Mouse (Mus musculus): Measurements from ENCODE around the gene Nmur1. TPM values are rescaled to one million over a fixed set of nuclear protein-coding genes. Genes with fewer than 3 reads are reported as not detected.

Gene Nmur1
- polyA plus RNA-seq, 1 experiment, result 11.7 TPM

- Histone ChIP-seq H3K36me3 (ENCODE audit: control insufficient read depth, insufficient read depth, low read length) (no peaks in the 10 kb centered on the region), H3K4me3 (ENCODE audit: control insufficient read depth, low read depth, low read length) (no peak overlapping the region)
- TF ChIP-seq CTCF (IDR thresholded peaks at IDR 0.05; ENCODE audit: control insufficient read depth, insufficient read depth, insufficient replicate concordance, low read depth, low read length) (no peak), POLR2A (IDR thresholded peaks at IDR 0.05; ENCODE audit: control insufficient read depth, low read depth, low read length) (no peak)
Observed at GRCm38 (mm10) chr1:86408515-86408914, 17.5 kb downstream of the Nmur1 start.

DNA sequence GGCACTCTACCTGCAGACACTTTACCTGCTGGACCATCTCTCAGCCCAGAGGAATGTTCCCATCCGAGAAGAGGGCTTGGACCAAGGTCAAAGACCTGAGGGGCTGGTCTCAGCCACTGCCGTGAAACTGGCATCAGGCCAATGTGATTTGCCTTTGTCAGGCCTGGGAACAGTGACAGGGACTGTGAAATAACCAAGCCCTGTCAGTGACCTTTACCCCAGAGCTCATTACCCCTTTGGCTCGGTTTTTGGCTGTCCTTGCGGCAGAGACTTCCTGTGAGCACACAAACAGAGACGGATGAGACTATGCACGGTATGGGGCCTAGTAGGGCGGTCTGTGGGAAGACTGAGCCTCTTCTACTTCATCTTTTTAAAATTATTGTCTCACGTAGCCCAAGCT, 19.1 kb downstream of the Nmur1 start:
- H3K27me3 ChIP-seq (ENCODE audit: control insufficient read depth, insufficient read depth, low read length), result no peaks in the 10 kb centered on the region
- H3K4me1 ChIP-seq (ENCODE audit: control insufficient read depth, insufficient read depth, low read length), result no peaks in the 10 kb centered on the region
- H3K36me3 ChIP-seq (ENCODE audit: control insufficient read depth, insufficient read depth, low read length), result no peaks in the 10 kb centered on the region
- H3K27ac ChIP-seq (ENCODE audit: control insufficient read depth, insufficient read depth, low read depth, low read length), result no peak overlapping the region
- TF ChIP-seq CTCF (IDR thresholded peaks at IDR 0.05; ENCODE audit: control insufficient read depth, insufficient read depth, insufficient replicate concordance, low read depth, low read length) (no peak), POLR2A (IDR thresholded peaks at IDR 0.05; ENCODE audit: control insufficient read depth, low read depth, low read length) (no peak)
- no peak overlapping the region for H3K4me3 ChIP-seq (ENCODE audit: control insufficient read depth, low read depth, low read length)

More at GRCm38 (mm10) chr1:86408515-86408914, 17.5 kb downstream of the Nmur1 start:
- H3K4me1 ChIP-seq (ENCODE audit: control insufficient read depth, insufficient read depth, low read length), result no peaks in the 10 kb centered on the region
- no peaks in the 10 kb centered on the region for H3K27me3 ChIP-seq (ENCODE audit: control insufficient read depth, insufficient read depth, low read length)
- no peak overlapping the region for H3K27ac ChIP-seq (ENCODE audit: control insufficient read depth, insufficient read depth, low read depth, low read length)

DNA sequence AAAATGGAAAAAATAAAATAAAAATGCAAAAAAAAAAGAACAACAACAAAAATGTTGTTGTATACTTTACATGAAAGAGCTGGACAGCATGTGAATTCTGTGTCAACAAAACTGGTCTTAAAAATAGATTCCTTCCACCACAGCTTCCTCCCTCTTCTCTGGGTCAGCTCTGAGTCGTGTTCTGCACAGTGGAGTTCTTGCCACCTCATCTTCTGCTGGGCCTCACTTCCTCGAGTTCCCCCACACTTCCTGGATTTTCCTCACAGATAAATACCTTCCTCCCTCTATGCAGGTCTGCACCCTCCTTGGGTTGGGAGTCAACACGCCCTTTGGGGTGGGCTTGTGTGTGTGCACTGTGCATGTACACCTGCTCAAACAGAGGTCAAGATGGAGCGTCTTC, 19.7 kb downstream of the Nmur1 start:
- no peaks in the 10 kb centered on the region for H3K27me3 ChIP-seq (ENCODE audit: control insufficient read depth, insufficient read depth, low read length)
- no peak for TF ChIP-seq CTCF (IDR thresholded peaks at IDR 0.05; ENCODE audit: control insufficient read depth, insufficient read depth, insufficient replicate concordance, low read depth, low read length)
- H3K4me3 ChIP-seq (ENCODE audit: control insufficient read depth, low read depth, low read length), result no peak overlapping the region
- no peaks in the 10 kb centered on the region for H3K36me3 ChIP-seq (ENCODE audit: control insufficient read depth, insufficient read depth, low read length)
- no peak overlapping the region for H3K27ac ChIP-seq (ENCODE audit: control insufficient read depth, insufficient read depth, low read depth, low read length)
- no peaks in the 10 kb centered on the region for H3K4me1 ChIP-seq (ENCODE audit: control insufficient read depth, insufficient read depth, low read length)

GRCm38 (mm10) chr1:86404834-86405233, 21.2 kb downstream of the Nmur1 start:
- Histone ChIP-seq H3K27ac (ENCODE audit: control insufficient read depth, insufficient read depth, low read depth, low read length) (no peak overlapping the region), H3K4me1 (ENCODE audit: control insufficient read depth, insufficient read depth, low read length) (peaks cover 5% of the 10 kb centered on the region; the same call in 1 of the 2 replicates), H3K36me3 (ENCODE audit: control insufficient read depth, insufficient read depth, low read length) (no peaks in the 10 kb centered on the region), H3K27me3 (ENCODE audit: control insufficient read depth, insufficient read depth, low read length) (no peaks in the 10 kb centered on the region), H3K4me3 (ENCODE audit: control insufficient read depth, low read depth, low read length) (no peak overlapping the region)
- TF ChIP-seq CTCF (IDR thresholded peaks at IDR 0.05; ENCODE audit: control insufficient read depth, insufficient read depth, insufficient replicate concordance, low read depth, low read length) (peak; percentile 95; the same call in 1 of the 2 replicates), POLR2A (IDR thresholded peaks at IDR 0.05; ENCODE audit: control insufficient read depth, low read depth, low read length) (no peak)

DNA sequence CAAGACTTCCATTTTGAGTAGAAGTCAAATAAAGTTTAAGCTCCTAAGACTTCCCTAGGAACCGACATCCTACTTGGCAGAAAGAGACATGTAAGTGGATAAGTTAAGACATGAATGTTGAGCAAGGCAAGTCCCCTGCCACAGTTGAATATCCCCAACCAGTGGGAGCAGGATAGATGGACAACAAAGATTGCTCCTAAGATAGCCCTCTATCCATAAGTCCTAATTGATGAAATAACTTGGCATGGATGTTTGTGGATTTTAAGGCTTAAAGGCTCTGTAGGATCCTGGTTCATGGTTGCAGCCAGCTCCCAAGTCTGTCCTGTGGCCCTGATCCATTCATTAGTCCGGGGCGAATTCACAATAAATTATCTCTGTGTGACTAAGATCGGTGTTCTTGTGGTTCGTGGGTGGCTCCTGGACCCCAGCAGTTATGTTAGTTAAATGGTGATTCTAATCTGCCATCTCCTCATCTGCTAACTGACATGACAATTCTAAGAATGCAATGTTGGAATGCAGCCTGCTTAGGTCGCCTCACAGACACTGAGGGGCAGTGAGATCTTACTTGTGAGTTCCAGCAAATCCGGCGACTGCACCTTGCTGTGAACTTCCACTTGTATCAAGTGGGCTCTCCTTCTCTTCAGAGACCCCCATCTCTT, 25.8 kb downstream of the Nmur1 start:
- Histone ChIP-seq H3K4me1 (ENCODE audit: control insufficient read depth, insufficient read depth, low read length) (peaks cover 5% of the 10 kb centered on the region; the same call in 1 of the 2 replicates), H3K27ac (ENCODE audit: control insufficient read depth, insufficient read depth, low read depth, low read length) (no peak overlapping the region), H3K27me3 (ENCODE audit: control insufficient read depth, insufficient read depth, low read length) (no peaks in the 10 kb centered on the region), H3K4me3 (ENCODE audit: control insufficient read depth, low read depth, low read length) (no peak overlapping the region), H3K36me3 (ENCODE audit: control insufficient read depth, insufficient read depth, low read length) (no peaks in the 10 kb centered on the region)
- TF ChIP-seq POLR2A (IDR thresholded peaks at IDR 0.05; ENCODE audit: control insufficient read depth, low read depth, low read length), result no peak
- no peak for TF ChIP-seq CTCF (IDR thresholded peaks at IDR 0.05; ENCODE audit: control insufficient read depth, insufficient read depth, insufficient replicate concordance, low read depth, low read length)

DNA sequence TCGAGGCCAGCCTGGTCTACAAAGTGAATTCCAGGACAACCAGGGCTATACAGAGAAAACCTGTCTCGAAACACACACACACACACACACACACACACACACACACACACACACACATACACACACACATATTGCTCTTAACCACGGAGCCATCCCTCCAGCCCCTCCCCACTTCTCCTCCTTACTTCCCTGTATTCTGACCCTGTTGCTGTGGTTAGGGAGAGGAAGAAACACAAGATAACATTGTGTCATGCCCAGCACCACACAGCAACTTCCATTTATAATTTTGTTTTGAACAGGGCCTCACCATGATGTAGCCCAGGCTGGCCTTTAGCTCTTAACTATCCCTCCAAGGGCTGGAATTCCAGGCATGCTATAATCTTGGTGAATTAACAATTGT, 26.7 kb downstream of the Nmur1 start:
- H3K4me1 ChIP-seq (ENCODE audit: control insufficient read depth, insufficient read depth, low read length), result peaks cover 5% of the 10 kb centered on the region; the same call in 1 of the 2 replicates
- no peak for TF ChIP-seq POLR2A (IDR thresholded peaks at IDR 0.05; ENCODE audit: control insufficient read depth, low read depth, low read length)
- TF ChIP-seq CTCF (IDR thresholded peaks at IDR 0.05; ENCODE audit: control insufficient read depth, insufficient read depth, insufficient replicate concordance, low read depth, low read length), result no peak
- H3K4me3 ChIP-seq (ENCODE audit: control insufficient read depth, low read depth, low read length), result no peak overlapping the region
- no peaks in the 10 kb centered on the region for H3K27me3 ChIP-seq (ENCODE audit: control insufficient read depth, insufficient read depth, low read length)
- H3K36me3 ChIP-seq (ENCODE audit: control insufficient read depth, insufficient read depth, low read length), result no peaks in the 10 kb centered on the region
- no peak overlapping the region for H3K27ac ChIP-seq (ENCODE audit: control insufficient read depth, insufficient read depth, low read depth, low read length)

DNA sequence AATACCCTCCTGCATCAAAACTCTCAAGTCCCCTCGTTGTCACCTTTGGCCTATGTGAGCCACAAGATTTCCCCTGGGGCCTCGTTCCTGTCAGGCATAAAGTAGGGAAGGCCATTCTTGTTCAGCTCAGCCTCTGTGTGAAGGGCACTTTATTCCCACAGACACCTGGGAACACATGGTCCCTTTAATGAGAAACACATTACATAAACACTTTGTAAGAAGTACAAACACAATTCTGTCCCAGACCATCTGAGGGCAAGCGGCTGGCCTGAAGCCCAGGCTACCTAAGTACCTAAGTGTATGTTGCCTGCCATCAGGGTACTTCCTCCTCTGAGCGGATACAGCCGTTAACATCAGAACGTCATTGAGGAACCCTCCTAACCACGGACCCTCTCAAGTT, 27.8 kb downstream of the Nmur1 start:
- Histone ChIP-seq H3K27me3 (ENCODE audit: control insufficient read depth, insufficient read depth, low read length) (no peaks in the 10 kb centered on the region), H3K36me3 (ENCODE audit: control insufficient read depth, insufficient read depth, low read length) (no peaks in the 10 kb centered on the region)

More for the DNA sequence above, 27.8 kb downstream of the Nmur1 start:
- H3K4me1 ChIP-seq (ENCODE audit: control insufficient read depth, insufficient read depth, low read length), result peaks cover 5% of the 10 kb centered on the region; the same call in 1 of the 2 replicates
- no peak for TF ChIP-seq CTCF (IDR thresholded peaks at IDR 0.05; ENCODE audit: control insufficient read depth, insufficient read depth, insufficient replicate concordance, low read depth, low read length)
- TF ChIP-seq POLR2A (IDR thresholded peaks at IDR 0.05; ENCODE audit: control insufficient read depth, low read depth, low read length), result no peak
- no peak overlapping the region for H3K4me3 ChIP-seq (ENCODE audit: control insufficient read depth, low read depth, low read length)
- no peak overlapping the region for H3K27ac ChIP-seq (ENCODE audit: control insufficient read depth, insufficient read depth, low read depth, low read length)

Data from testis, adult 2 months (tissue).